Mouse (Mus musculus) embryonic facial prominence, embryonic 15.5 days (tissue): ENCODE measurements at regions not wholly inside any gene's neighbourhood (a gene's known extent, or its start where the extent isn't known, plus 50 kb on each side); places are given as distances from the start of the nearest gene placed in this dataset.

Source experiments
- ATAC-seq: fragments of 200-750 bp; cut with Nextera tagmentation; 2 replicates; pipeline ENCODE4 v1.8.0; 2017; ENCODE audit warnings: low read depth, moderate TSS enrichment; ENCODE audit not compliant: insufficient number of reproducible peaks, low FRiP score, low TSS enrichment
- H3K27ac ChIP-seq: fragments of 300-500 bp; sonication (generic); replicated peaks from 2 replicates; pipeline ENCODE4 v1.5.1; 2015; ENCODE audit warnings: mild to moderate bottlenecking, inconsistent platforms
- H3K27me3 ChIP-seq: fragments of 300-500 bp; sonication (generic); 2 replicates; pipeline ENCODE4 v1.6.1; 2015; ENCODE audit warnings: inconsistent platforms
- H3K36me3 ChIP-seq: fragments of 300-500 bp; sonication (generic); 2 replicates; pipeline ENCODE4 v1.6.1; 2015; ENCODE audit warnings: mild to moderate bottlenecking, inconsistent platforms
- H3K4me1 ChIP-seq: fragments of 300-500 bp; sonication (generic); 2 replicates; pipeline ENCODE4 v1.6.1; 2015; ENCODE audit warnings: inconsistent platforms
- H3K4me2 ChIP-seq: fragments of 300-500 bp; sonication (generic); replicated peaks from 2 replicates; pipeline ENCODE4 v1.6.1; 2015; ENCODE audit warnings: mild to moderate bottlenecking, inconsistent platforms
- H3K4me3 ChIP-seq: fragments of 300-500 bp; sonication (generic); replicated peaks from 2 replicates; pipeline ENCODE4 v1.5.1; 2015; ENCODE audit warnings: mild to moderate bottlenecking, inconsistent platforms
- H3K9ac ChIP-seq: fragments of 300-500 bp; sonication (generic); 2 replicates; pipeline ENCODE4 v1.6.1; 2015; ENCODE audit warnings: inconsistent platforms
- H3K9me3 ChIP-seq: fragments of 300-500 bp; sonication (generic); replicated peaks from 2 replicates; pipeline ENCODE4 v1.6.1; 2016; ENCODE audit warnings: inconsistent platforms
- WGBS: fragments of 180-500 bp; shearing (Covaris S2); methylation state at CpG from one replicate; pipeline ENCODE4 v1.1.7; 2015; 5-methylcytosine and 5-hydroxymethylcytosine counted together

DNA sequence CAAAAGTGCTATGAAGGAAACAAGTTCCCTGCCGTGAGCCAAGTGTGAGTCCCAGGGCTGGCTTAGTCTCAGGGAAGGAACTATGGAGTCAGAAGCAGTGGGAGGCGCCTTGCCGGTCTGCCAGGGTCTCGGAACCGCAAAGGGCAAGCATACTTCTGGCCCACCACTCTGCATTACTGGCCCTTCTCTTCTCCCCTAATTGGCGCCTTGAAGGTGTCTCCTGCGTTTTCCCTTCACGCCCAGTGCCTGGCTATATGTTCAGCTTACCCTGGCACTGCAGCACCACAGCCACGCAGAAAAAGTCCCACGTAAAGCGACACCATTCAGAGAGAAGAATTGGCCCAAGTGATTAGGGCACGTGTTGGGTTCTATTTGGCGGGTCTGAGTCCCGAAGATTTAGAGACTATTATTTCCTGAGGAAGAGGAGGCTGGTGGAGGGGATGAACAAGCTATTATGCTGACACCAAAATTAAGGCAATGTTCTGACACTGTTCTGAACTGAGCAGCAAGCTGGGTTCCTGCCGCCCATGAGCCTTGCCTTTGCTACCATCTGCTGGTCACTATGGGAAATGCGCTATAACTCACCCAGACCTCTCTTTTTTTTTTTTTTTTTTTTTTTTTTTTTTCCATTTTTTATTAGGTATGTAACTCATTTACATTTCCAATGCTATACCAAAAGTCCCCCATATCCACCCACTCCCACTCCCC lies 288.5 kb upstream of the Jmjd1c start:
- WGBS, result 42% methylated on average over 16 of the region's 16 CpGs
- Histone ChIP-seq H3K27ac (no peak overlapping the region), H3K27me3 (no peaks in the 10 kb centered on the region), H3K4me3 (no peak overlapping the region), H3K9me3 (no peaks in the 10 kb centered on the region; the same call in 1 of the 2 replicates), H3K36me3 (no peaks in the 10 kb centered on the region), H3K4me1 (no peaks in the 10 kb centered on the region), H3K4me2 (no peak overlapping the region), H3K9ac (no peak overlapping the region)
- ATAC-seq, result no peak

DNA sequence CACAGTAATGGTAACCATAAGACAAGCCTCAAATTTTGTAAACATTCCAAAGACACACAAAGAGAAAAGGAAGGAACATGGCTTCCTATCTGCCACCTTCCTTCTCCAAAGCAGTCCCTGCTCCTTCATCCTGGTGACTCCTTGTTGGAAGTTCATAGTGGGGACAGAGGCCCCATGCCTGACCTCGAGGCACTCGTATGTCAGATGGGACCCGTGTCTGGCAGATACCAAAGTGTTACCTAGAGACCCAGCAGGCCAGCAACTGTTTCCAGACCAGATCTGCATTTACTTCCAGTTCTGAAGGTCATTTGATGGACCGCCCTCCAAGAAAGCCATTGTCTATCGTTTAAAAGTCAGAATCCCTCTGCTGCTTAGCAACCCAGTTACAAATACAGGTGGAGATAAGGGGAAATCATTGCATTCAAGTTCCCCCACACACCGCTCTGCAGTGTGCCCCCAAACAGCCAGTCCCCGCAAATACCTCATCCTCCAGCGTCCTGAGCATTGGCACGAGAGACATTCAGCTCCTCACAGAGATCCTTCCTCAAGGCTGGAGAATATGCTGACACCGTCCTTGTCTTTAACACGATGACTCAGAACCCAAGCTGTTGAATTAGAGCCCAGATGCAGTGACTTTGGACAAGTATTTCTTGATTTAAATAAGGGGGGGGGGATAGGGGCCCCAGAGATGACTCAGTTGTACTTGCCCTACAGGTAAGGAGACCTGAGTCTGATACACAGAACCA lies 283.2 kb upstream of the Jmjd1c start:
- ATAC-seq, result no peak
- H3K36me3 ChIP-seq, result no peaks in the 10 kb centered on the region
- no peaks in the 10 kb centered on the region for H3K27me3 ChIP-seq
- H3K4me3 ChIP-seq, result no peak overlapping the region
- H3K4me1 ChIP-seq, result peaks cover 6% of the 10 kb centered on the region
- H3K9me3 ChIP-seq, result no peaks in the 10 kb centered on the region
- no peak overlapping the region for H3K9ac ChIP-seq
- H3K4me2 ChIP-seq, result no peak overlapping the region
- 79% methylated on average over 11 of the region's 11 CpGs for WGBS
- no peak overlapping the region for H3K27ac ChIP-seq

DNA sequence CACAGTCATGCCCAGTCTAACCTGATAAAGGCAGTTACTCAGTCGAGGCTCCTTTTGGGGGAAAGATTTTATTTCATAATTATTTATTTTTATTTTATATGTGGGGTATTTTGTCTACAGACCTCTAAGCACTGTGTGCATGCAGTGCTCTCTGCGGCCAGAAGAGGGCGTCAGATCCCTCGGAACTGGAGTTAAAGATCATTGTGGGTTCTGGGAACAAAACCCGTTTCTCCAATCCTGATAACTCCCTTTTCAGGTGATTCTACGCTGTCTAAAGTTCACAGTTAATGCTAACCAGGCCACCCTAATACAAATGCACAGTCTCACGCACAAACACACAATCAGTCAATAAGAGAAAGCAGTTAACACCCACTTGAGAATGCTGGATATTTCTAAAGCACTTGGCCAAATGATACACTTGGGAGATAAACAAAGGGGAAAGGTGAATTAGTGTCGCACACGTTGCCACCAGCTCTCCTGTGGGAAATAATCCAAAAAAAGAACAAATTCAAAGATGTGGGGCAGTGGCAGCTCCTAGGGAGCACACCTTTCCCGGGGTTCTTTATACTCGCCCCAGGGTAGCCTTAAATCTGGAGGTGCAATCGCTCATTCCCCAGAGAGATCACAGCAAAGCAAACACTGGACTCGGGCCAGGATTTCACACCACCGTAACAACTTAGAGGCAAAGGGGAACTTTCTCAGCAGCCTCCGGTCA lies 281.9 kb upstream of the Jmjd1c start:
- H3K4me2 ChIP-seq, result peak overlapping the region; percentile 30
- 12% methylated on average over 15 of the region's 15 CpGs for WGBS
- peak overlapping the region; percentile 7; the same call in 1 of the 2 replicates for H3K4me3 ChIP-seq
- no peak overlapping the region for H3K9ac ChIP-seq
- H3K27me3 ChIP-seq, result no peaks in the 10 kb centered on the region
- no peak for ATAC-seq
- H3K9me3 ChIP-seq, result no peaks in the 10 kb centered on the region
- no peaks in the 10 kb centered on the region for H3K36me3 ChIP-seq
- H3K4me1 ChIP-seq, result peaks cover 6% of the 10 kb centered on the region
- no peak overlapping the region for H3K27ac ChIP-seq

DNA sequence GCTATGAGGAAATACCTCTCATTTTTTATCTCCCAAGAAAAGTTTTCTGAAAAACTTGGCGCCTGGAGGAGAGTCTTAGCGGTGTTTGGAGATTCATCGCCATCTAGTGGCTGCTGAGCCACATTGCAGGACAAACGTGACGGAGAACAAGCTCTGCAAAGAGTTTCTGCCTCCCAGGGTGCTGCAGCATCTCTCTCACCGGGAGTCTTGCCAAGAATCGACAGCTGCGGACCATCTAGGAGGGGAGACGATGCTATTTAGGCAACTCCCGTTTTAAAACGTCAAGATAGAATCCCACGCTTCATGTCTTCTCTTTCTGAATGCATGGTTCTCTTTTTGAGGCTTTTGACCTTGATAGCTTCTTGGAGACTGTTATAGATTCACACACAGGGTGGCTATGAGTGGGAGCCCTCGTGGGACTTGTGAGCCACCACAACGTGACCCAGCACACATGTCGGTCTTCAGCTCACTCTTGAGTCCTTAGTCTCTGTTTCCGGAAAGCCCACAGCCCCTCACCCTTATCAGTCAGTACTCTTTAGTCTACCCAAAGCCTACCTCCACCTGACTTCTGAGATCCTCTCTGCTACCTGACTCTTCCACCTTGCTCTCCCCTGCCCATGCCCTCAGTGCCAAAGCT lies 281.2 kb upstream of the Jmjd1c start:
- Histone ChIP-seq H3K27ac (no peak overlapping the region), H3K4me3 (0 out of 2 replicates have a peak overlapping the region, but pooled peaks have one; percentile 7), H3K27me3 (no peaks in the 10 kb centered on the region), H3K9me3 (no peaks in the 10 kb centered on the region), H3K36me3 (no peaks in the 10 kb centered on the region), H3K4me1 (peaks cover 6% of the 10 kb centered on the region), H3K4me2 (peak overlapping the region; percentile 30), H3K9ac (no peak overlapping the region)
- 11% methylated on average over 16 of the region's 16 CpGs for WGBS
- ATAC-seq, result peak; percentile 43; the same call in 1 of the 2 replicates

DNA sequence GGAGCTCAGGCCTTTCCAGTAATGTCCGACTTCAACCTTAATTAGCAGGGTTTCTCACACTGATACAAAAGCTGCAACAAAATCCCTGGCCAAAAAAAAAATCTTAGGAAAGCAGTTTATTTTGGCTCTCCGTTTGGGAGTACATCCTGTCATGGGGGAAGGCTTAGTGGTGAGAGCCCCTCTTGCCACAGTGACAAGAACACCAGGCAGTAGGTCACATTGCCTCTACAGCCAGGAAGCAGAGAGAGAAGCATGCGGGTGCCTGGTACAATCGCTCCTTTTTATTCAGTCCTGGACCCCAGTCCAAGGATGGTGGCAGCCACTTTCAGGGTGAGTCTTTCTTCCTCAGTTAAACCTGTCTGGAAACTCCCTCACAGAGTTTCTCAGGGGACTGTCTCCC lies 280.0 kb upstream of the Jmjd1c start:
- Histone ChIP-seq H3K36me3 (no peaks in the 10 kb centered on the region), H3K4me3 (no peak overlapping the region), H3K4me2 (no peak overlapping the region), H3K27ac (no peak overlapping the region), H3K27me3 (no peaks in the 10 kb centered on the region), H3K9me3 (no peaks in the 10 kb centered on the region), H3K9ac (no peak overlapping the region), H3K4me1 (peaks cover 6% of the 10 kb centered on the region)
- 76% methylated on average over 4 of the region's 4 CpGs for WGBS
- ATAC-seq, result no peak

DNA sequence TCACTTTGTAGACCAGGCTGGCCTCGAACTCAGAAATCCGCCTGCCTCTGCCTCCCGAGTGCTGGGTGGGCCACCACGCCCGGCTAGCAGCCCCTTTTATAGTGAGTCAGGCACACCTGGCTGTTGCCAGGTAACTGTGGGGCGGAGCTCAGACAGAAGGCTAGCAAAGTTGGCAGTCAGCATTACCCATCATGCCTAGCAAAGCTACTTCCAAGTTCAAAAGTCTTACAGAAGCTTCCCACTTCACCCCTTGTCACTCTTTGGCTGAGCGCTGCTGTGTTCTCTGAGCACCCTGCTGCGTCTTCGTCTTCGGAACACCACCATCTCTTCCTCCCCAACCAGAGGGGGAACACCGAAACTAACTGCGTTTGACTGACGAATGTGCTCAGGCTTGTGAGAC lies 279.1 kb upstream of the Jmjd1c start:
- Histone ChIP-seq H3K4me1 (peaks cover 6% of the 10 kb centered on the region), H3K27ac (no peak overlapping the region), H3K4me3 (no peak overlapping the region), H3K9me3 (no peaks in the 10 kb centered on the region), H3K4me2 (no peak overlapping the region), H3K27me3 (no peaks in the 10 kb centered on the region), H3K9ac (no peak overlapping the region), H3K36me3 (no peaks in the 10 kb centered on the region)
- ATAC-seq, result no peak
- WGBS, result 88% methylated on average over 13 of the region's 13 CpGs

DNA sequence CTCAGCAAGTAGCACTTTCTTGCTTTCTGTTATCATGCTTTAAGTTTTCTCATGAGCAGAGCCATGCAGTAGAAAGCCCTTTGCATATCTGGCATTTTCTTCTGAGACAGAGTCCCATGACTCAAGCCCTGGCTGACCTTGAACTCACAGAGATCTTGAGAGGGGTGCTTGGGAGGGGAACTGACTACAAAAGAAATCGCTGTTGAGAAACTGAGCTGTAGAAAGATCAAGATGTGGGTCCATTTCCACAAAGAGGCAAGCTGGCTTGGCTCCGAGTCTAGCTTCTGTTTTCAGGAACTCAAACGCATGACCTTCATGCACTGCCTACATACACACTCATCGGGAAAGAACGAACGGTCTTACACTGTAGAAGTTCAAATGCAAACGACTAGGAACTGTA lies 278.0 kb upstream of the Jmjd1c start:
- Histone ChIP-seq H3K9ac (no peak overlapping the region), H3K27me3 (no peaks in the 10 kb centered on the region), H3K36me3 (no peaks in the 10 kb centered on the region), H3K4me2 (no peak overlapping the region), H3K4me3 (no peak overlapping the region), H3K4me1 (peaks cover 6% of the 10 kb centered on the region), H3K9me3 (no peaks in the 10 kb centered on the region), H3K27ac (no peak overlapping the region)
- no peak for ATAC-seq
- whole genome bisulfite sequencing, result 78% methylated on average over 7 of the region's 7 CpGs

DNA sequence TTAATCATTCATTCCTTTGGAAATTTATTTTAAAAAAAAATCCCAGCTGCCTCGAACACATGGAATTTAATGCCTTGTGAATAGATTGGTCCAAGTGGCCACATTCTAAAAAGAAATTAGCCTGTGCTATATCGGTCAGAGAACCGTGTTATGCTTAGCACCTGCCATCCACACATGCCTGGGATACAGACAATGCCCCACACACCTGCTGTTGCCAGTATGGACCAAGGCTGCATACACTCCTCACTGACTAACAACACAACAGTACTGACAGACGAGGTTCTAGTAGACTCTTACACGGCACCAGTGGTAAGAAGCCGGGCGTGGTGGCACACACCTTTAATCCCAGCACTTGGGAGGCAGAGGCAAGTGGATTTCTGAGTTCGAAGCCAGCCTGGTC lies 276.4 kb upstream of the Jmjd1c start:
- Histone ChIP-seq H3K27me3 (no peaks in the 10 kb centered on the region), H3K36me3 (no peaks in the 10 kb centered on the region), H3K4me1 (peaks cover 5% of the 10 kb centered on the region), H3K9me3 (no peaks in the 10 kb centered on the region), H3K9ac (no peak overlapping the region), H3K4me2 (no peak overlapping the region), H3K27ac (no peak overlapping the region), H3K4me3 (no peak overlapping the region)
- 78% methylated on average over 8 of the region's 8 CpGs for WGBS
- 0 out of 2 replicates have a peak, but pooled peaks have one; percentile 40 for ATAC-seq

DNA sequence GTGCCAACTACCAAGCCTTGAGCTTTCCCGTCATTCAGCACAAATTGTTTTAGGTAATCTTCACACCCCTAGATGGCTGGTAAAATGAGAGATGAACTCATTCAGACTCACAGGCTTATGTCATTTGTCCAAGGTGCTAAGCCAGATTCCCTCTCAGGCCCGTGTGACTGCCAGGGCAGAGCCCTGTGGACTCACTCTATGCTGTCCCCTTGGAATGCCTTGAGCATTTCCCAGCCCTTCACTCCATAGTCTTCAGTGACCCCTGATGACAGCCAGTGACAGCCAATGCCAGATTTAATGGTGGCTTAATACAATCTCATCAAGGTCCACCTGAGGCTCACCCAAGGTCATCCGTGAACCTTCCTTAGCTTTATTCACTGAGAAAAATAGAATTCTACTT lies 270.2 kb upstream of the Jmjd1c start:
- no peak overlapping the region for H3K4me2 ChIP-seq
- no peak for ATAC-seq
- no peak overlapping the region for H3K9ac ChIP-seq
- WGBS, result 82% methylated on average over 3 of the region's 3 CpGs
- H3K27me3 ChIP-seq, result no peaks in the 10 kb centered on the region
- 0 out of 2 replicates have a peak, but pooled peaks cover 2% of the 10 kb centered on the region for H3K9me3 ChIP-seq
- H3K4me3 ChIP-seq, result no peak overlapping the region
- H3K36me3 ChIP-seq, result no peaks in the 10 kb centered on the region
- no peak overlapping the region for H3K27ac ChIP-seq
- 0 out of 2 replicates have a peak, but pooled peaks cover 8% of the 10 kb centered on the region for H3K4me1 ChIP-seq

DNA sequence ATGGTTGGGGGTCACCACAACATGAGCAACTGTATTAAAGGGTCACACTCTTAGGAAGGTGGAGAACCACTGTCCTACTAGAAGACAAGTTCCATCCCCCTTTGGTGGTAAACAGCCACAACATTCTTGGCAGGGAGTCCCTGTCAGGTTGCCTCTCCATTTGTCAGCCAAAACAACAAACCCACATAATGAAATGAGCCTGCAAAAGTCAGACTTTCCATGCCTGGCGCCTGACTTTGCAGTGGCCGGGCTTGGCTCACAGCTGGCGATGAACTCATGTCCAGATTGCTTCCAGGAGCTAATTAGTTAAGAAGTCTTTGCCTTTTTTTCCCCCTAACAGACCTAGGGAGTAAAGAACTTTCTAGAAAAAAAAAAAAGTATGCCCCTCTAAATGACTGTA lies 269.6 kb upstream of the Jmjd1c start:
- Histone ChIP-seq H3K27ac (peak overlapping the region; percentile 17; the same call in 1 of the 2 replicates), H3K4me1 (0 out of 2 replicates have a peak, but pooled peaks cover 8% of the 10 kb centered on the region), H3K4me2 (no peak overlapping the region), H3K9me3 (0 out of 2 replicates have a peak, but pooled peaks cover 2% of the 10 kb centered on the region), H3K36me3 (no peaks in the 10 kb centered on the region), H3K27me3 (no peaks in the 10 kb centered on the region), H3K9ac (no peak overlapping the region), H3K4me3 (no peak overlapping the region)
- WGBS, result 41% methylated on average over 3 of the region's 3 CpGs
- peak; percentile 70; the same call in 1 of the 2 replicates for ATAC-seq

DNA sequence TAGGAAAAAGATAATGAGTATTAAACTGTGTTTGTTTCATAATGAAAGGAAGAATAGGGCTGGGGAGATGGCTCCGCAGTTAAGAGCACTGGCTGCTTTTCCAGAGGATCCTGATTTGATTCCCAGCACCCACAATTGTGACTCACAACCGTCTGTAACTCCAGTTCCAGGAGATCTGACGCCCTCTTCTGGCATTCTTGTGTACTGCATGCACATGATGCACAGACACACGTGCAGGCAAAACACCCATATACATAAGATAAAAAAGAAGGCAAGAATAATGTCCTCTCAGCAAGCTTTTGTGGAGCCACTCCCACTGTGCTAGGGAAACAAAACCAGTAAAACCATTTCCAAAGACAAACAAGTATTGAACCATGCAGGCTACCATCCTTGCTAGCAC lies 261.0 kb upstream of the Jmjd1c start:
- Histone ChIP-seq H3K4me1 (no peaks in the 10 kb centered on the region), H3K9ac (no peak overlapping the region), H3K27ac (no peak overlapping the region), H3K27me3 (no peaks in the 10 kb centered on the region), H3K36me3 (no peaks in the 10 kb centered on the region), H3K4me2 (no peak overlapping the region), H3K4me3 (no peak overlapping the region), H3K9me3 (no peaks in the 10 kb centered on the region)
- ATAC-seq, result no peak
- 68% methylated on average over 4 of the region's 4 CpGs for WGBS
